Mouse (Mus musculus): ENCODE results near the gene Cetn2. TPM values are rescaled to one million over a fixed set of nuclear protein-coding genes. Genes with fewer than 3 reads are reported as not detected.

The Cetn2 gene
- total RNA-seq (2021): 10 to 100 TPM; 49.0 to 55.4 TPM
- long read RNA-seq, experiment 1, transcript Cetn2-203 (5 exons, 1,286 nt): major isoform, 43 of 48 reads
- long read RNA-seq, experiment 1, partial matches to known transcripts: 2 of 48 reads
- long read RNA-seq, experiment 1, other reads (novel, unspliced or antisense): 2 of 48 reads
- long read RNA-seq, experiment 2, transcript Cetn2-201 (4 exons, 1,026 nt): minor isoform, 5 of 78 reads
- long read RNA-seq, experiment 2, transcript Cetn2-203 (5 exons, 1,286 nt): major isoform, 70 of 78 reads
- long read RNA-seq, experiment 2, partial matches to known transcripts: 1 of 78 reads
- long read RNA-seq, experiment 2, other reads (novel, unspliced or antisense): 2 of 78 reads

- H3K27ac ChIP-seq: peak within 1 kb of the TSS; percentile 81
- peak within 1 kb of the TSS; percentile 69 for H3K4me3 ChIP-seq
- TF ChIP-seq CTCF (conservative IDR thresholded peaks at IDR 0.05): no peak
- peak; percentile 82 to 93 for DNase-seq (ENCODE audit: low spot score in 2 of 2)
These were observed at the start of gene Cetn2, which contains the start of gene Nsdhl for GRCm38 (mm10) chrX:72917884-72918681. Cetn2 (minus strand) TSS chrX:72918411. Nsdhl (plus strand) TSS chrX:72918557.

GRCm38 (mm10) chrX:72962743-72963142, 44.5 kb upstream of the Cetn2 start:
- Histone ChIP-seq H3K4me3 (no peak overlapping the region), H3K27ac (no peak overlapping the region)
- no peak for TF ChIP-seq CTCF (conservative IDR thresholded peaks at IDR 0.05)
- DNase-seq (ENCODE audit: low spot score in 2 of 2): no peak

- no peak for DNase-seq (ENCODE audit: low spot score in 2 of 2)
- TF ChIP-seq CTCF (conservative IDR thresholded peaks at IDR 0.05): no peak
- no peak overlapping the region for H3K27ac ChIP-seq
- no peak overlapping the region for H3K4me3 ChIP-seq
These were observed 43.3 kb upstream of the Cetn2 start for GRCm38 (mm10) chrX:72961511-72961910.

GRCm38 (mm10) chrX:72960431-72960830, 42.2 kb upstream of the Cetn2 start:
- H3K4me3 ChIP-seq: no peak overlapping the region
- DNase-seq (ENCODE audit: low spot score in 2 of 2): no peak
- TF ChIP-seq CTCF (conservative IDR thresholded peaks at IDR 0.05): peak; percentile 66
- H3K27ac ChIP-seq: no peak overlapping the region

- Histone ChIP-seq H3K4me3 (no peak overlapping the region), H3K27ac (no peak overlapping the region)
- no peak for TF ChIP-seq CTCF (conservative IDR thresholded peaks at IDR 0.05)
- no peak for DNase-seq (ENCODE audit: low spot score in 2 of 2)
These were observed 38.3 kb upstream of the Cetn2 start for GRCm38 (mm10) chrX:72956486-72956885.

- H3K27ac ChIP-seq: no peak overlapping the region
- no peak for DNase-seq (ENCODE audit: low spot score in 2 of 2)
- H3K4me3 ChIP-seq: no peak overlapping the region
- no peak for TF ChIP-seq CTCF (conservative IDR thresholded peaks at IDR 0.05)
These were observed 35.3 kb upstream of the Cetn2 start for GRCm38 (mm10) chrX:72953464-72953863.

GRCm38 (mm10) chrX:72921391-72921790, 3.2 kb upstream of the Cetn2 start:
- H3K27ac ChIP-seq: no peak overlapping the region
- TF ChIP-seq CTCF (conservative IDR thresholded peaks at IDR 0.05): no peak
- H3K4me3 ChIP-seq: no peak overlapping the region
- DNase-seq (ENCODE audit: low spot score in 2 of 2): no peak

GRCm38 (mm10) chrX:72918682-72919059, 460 bp upstream of the Cetn2 start:
- DNase-seq (ENCODE audit: low spot score in 2 of 2): no peak
- TF ChIP-seq CTCF (conservative IDR thresholded peaks at IDR 0.05): no peak
- H3K4me3 ChIP-seq: peak overlapping the region; percentile 69
- H3K27ac ChIP-seq: peak overlapping the region; percentile 81

- H3K4me3 ChIP-seq: no peak overlapping the region
- no peak overlapping the region for H3K27ac ChIP-seq
- no peak for DNase-seq (ENCODE audit: low spot score in 2 of 2)
- no peak for TF ChIP-seq CTCF (conservative IDR thresholded peaks at IDR 0.05)
These were observed 6.6 kb downstream of the Cetn2 start for GRCm38 (mm10) chrX:72911611-72912010.

- DNase-seq (ENCODE audit: low spot score in 2 of 2): peak in 1 of 2 experiments; percentile 25
- peak; percentile 65 for TF ChIP-seq CTCF (conservative IDR thresholded peaks at IDR 0.05)
These were observed 9.8 kb downstream of the Cetn2 start for GRCm38 (mm10) chrX:72908404-72908741.

GRCm38 (mm10) chrX:72907619-72908403, 10.4 kb downstream of the Cetn2 start:
- TF ChIP-seq CTCF (conservative IDR thresholded peaks at IDR 0.05): no peak
- no peak for DNase-seq (ENCODE audit: low spot score in 2 of 2)
- Histone ChIP-seq H3K4me3 (no peak overlapping the region), H3K27ac (no peak overlapping the region)

More at GRCm38 (mm10) chrX:72908404-72908741, 9.8 kb downstream of the Cetn2 start:
- no peak overlapping the region for H3K27ac ChIP-seq
- H3K4me3 ChIP-seq: no peak overlapping the region

- TF ChIP-seq CTCF (conservative IDR thresholded peaks at IDR 0.05): peak; percentile 70
- no peak overlapping the region for H3K4me3 ChIP-seq
- DNase-seq (ENCODE audit: low spot score in 2 of 2): no peak
- H3K27ac ChIP-seq: no peak overlapping the region
These were observed 15.7 kb downstream of the Cetn2 start for GRCm38 (mm10) chrX:72902530-72902929.

- Histone ChIP-seq H3K27ac (peak overlapping the region; percentile 36; the same call in 1 of the 2 replicates), H3K4me3 (no peak overlapping the region)
- no peak for TF ChIP-seq CTCF (conservative IDR thresholded peaks at IDR 0.05)
- no peak for DNase-seq (ENCODE audit: low spot score in 2 of 2)
These were observed 22.2 kb downstream of the Cetn2 start for GRCm38 (mm10) chrX:72896055-72896437.

Data from layer of hippocampus, adult 2 months (tissue).